Mouse (Mus musculus): Measurements from ENCODE around the gene Sdc4. TPM values are rescaled to one million over a fixed set of nuclear protein-coding genes. Genes with fewer than 3 reads are reported as not detected.

Sdc4 gene
- polyA plus RNA-seq, 1 experiment, result 125 TPM

DNA sequence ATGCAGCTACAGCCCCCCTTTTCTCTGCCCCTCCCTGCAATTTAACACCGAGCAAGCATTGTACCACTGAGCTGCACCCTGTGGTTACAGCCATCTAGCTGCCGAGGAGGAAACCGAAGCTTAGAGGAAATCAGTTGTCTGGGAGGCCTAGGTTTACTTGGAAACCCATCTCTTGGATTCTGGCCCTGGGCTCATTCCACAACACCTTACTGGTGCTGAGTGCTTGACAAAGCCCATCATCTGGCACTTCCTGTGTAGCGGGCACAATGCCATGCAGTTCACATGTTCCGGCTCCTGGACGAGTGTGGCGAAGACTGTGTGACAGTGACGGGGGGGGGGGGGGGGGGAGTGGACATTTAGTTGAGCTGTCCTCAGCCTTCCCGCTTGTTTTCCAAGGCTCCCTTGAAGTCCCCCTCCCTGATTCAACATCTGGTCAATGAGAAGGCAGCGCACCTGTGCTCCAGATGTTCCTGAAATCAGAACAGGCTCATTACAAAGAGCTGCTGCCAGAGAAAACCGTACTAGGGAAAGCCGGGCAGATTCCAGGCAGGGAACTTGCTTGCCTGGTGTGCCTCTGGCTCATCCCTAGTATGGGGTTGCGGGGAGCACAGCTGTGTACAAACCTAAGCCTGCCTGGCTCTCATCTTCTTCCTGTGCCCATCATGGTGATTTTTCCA is 8.5 kb upstream of the Sdc4 start:
- Histone ChIP-seq H3K4me3 (ENCODE audit: insufficient read depth, low read length) (no peak overlapping the region), H3K4me1 (ENCODE audit: control insufficient read depth, insufficient read depth, low read length) (peaks cover 28% of the 10 kb centered on the region), H3K27ac (ENCODE audit: insufficient read depth, low read depth, low read length) (no peak overlapping the region)
- TF ChIP-seq CTCF (IDR thresholded peaks at IDR 0.05; ENCODE audit: low read depth, low read length), result no peak
- no peak for TF ChIP-seq POLR2A (IDR thresholded peaks at IDR 0.05; ENCODE audit: borderline replicate concordance, low read depth, low read length)

DNA sequence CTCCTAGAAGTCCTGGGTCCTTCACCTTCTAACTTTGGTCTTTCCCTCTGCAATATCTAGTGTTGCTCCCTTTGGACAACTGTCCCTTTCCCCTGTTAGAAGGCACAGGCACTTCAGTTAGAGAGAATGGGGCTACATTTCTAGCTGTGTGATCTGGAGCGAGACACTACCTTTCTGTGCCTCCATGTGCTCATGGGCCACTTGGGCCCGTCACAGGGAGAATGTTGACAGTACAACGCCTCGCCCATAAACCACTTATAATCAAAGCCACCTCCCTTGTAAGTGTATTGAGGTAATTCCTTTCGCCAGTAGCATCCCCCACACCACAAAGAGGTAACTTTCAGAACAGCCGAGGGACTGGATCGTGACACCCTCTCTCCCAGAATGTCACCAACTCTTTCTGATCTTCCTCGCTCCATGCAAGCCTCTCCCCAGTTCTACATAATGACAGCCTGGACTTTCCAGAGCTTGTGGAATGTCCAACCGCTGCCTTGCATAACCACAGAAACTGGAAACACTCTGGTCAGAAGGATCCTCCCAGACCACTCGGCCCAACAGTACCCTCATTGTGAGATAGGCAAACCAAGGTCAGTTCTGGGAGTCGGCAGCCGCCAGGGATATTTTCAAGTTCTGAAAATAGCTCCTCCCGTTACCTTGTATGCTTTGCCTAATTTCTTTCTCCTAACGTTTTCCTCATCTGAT is 5.8 kb upstream of the Sdc4 start:
- Histone ChIP-seq H3K27ac (ENCODE audit: insufficient read depth, low read depth, low read length) (no peak overlapping the region), H3K4me3 (ENCODE audit: insufficient read depth, low read length) (no peak overlapping the region), H3K4me1 (ENCODE audit: control insufficient read depth, insufficient read depth, low read length) (peaks cover 11% of the 10 kb centered on the region)
- TF ChIP-seq CTCF (IDR thresholded peaks at IDR 0.05; ENCODE audit: low read depth, low read length) (no peak), POLR2A (IDR thresholded peaks at IDR 0.05; ENCODE audit: borderline replicate concordance, low read depth, low read length) (no peak)

DNA sequence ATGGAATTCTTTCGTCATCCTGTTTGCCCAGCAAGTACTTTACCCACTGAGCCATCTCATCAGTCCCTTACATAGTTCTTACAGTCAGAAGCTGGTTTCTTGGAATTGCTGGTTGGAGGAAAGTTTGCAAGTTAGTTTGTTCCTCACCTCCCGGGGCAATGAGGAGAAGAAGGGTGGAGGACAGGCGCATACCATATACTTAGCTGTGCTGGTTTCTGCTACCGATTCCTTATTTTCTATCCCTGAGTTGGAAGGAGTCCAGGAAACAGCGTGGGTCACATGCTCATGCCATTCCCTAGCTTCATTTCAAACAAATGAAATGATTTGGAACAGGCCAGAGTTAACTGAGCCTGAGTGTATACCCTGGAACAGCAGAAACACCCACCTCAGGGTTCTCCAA is 5.2 kb upstream of the Sdc4 start:
- no peak for TF ChIP-seq POLR2A (IDR thresholded peaks at IDR 0.05; ENCODE audit: borderline replicate concordance, low read depth, low read length)
- TF ChIP-seq CTCF (IDR thresholded peaks at IDR 0.05; ENCODE audit: low read depth, low read length), result no peak
- no peak overlapping the region for H3K4me3 ChIP-seq (ENCODE audit: insufficient read depth, low read length)
- no peak overlapping the region for H3K27ac ChIP-seq (ENCODE audit: insufficient read depth, low read depth, low read length)
- H3K4me1 ChIP-seq (ENCODE audit: control insufficient read depth, insufficient read depth, low read length), result peaks cover 9% of the 10 kb centered on the region

DNA sequence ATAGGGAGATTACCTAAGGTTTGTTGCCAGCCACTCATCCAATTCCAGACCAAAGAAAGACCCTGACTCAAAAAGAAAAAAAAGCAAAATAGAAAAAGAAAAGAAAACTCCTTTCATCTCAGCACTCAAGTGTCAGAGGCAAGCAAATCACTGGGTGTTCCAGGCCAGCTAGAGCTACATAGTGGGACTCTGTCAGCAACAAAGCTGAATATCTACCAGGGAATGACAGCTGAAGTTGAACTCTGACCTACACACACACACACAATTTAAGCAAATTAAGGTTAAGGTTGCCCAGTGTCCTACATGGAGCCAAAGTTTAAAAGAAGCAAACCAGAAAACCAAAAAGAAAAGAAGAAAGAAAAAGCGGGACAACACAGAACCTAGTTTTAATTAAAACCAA is 4.5 kb upstream of the Sdc4 start:
- no peak for TF ChIP-seq CTCF (IDR thresholded peaks at IDR 0.05; ENCODE audit: low read depth, low read length)
- no peak for TF ChIP-seq POLR2A (IDR thresholded peaks at IDR 0.05; ENCODE audit: borderline replicate concordance, low read depth, low read length)
- Histone ChIP-seq H3K4me1 (ENCODE audit: control insufficient read depth, insufficient read depth, low read length) (peaks cover 15% of the 10 kb centered on the region), H3K27ac (ENCODE audit: insufficient read depth, low read depth, low read length) (no peak overlapping the region), H3K4me3 (ENCODE audit: insufficient read depth, low read length) (no peak overlapping the region)

DNA sequence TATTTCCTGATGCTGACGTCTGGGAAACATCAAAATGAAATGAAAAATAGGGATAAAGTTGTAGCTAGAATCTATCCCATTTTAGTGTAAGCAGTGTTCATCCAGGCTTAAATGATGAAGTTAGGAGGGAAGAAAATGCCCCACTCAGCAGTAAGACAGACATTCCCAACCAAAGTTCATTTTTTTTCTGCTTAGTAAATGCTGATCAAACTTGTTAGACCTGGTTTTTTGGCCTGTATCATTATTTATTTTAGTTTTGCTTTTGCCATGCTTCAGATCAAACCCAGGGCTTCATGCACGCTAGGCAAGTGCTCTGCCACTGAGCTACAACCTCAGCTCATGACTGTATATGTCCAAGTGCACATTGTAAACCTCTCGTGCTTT is 2.4 kb upstream of the Sdc4 start:
- no peak overlapping the region for H3K27ac ChIP-seq (ENCODE audit: insufficient read depth, low read depth, low read length)
- H3K4me3 ChIP-seq (ENCODE audit: insufficient read depth, low read length), result no peak overlapping the region
- TF ChIP-seq CTCF (IDR thresholded peaks at IDR 0.05; ENCODE audit: low read depth, low read length), result no peak

DNA sequence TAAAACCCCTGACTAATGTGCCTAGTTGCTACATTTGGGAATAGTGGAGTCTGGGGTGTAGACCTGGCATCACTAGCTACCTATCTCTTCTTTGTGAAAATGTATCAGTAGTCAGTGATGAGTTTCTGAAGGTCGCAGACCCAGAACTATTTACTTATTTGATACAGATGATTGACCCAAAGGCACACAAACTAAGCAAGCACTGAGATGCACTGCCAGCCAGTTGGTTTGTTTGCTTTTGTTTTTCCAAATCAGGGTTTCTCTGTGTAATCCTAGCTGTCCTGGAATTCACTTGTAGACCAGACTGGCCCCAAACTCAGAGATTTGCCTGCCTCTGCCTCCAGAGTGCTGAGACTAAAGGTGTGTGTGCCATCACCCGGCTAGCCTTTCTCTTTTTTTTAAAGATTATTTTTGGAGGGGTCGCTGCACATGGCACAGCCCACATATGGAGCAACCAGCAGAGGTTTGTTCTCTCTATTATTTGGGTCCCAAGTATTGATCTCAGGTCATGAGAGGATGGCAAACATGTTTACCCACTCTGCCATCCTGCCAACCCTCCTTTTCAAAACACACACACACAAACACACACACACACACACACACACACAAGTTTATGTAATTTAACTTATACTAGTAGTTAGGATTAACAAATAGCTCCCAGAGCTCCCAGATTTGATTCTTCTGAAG is 1.9 kb upstream of the Sdc4 start:
- H3K27ac ChIP-seq (ENCODE audit: insufficient read depth, low read depth, low read length), result no peak overlapping the region
- peaks cover 17% of the 10 kb centered on the region for H3K4me1 ChIP-seq (ENCODE audit: control insufficient read depth, insufficient read depth, low read length)
- TF ChIP-seq CTCF (IDR thresholded peaks at IDR 0.05; ENCODE audit: low read depth, low read length), result no peak
- TF ChIP-seq POLR2A (IDR thresholded peaks at IDR 0.05; ENCODE audit: borderline replicate concordance, low read depth, low read length), result no peak
- no peak overlapping the region for H3K4me3 ChIP-seq (ENCODE audit: insufficient read depth, low read length)

More for the DNA sequence above, 2.4 kb upstream of the Sdc4 start:
- peaks cover 15% of the 10 kb centered on the region for H3K4me1 ChIP-seq (ENCODE audit: control insufficient read depth, insufficient read depth, low read length)

DNA sequence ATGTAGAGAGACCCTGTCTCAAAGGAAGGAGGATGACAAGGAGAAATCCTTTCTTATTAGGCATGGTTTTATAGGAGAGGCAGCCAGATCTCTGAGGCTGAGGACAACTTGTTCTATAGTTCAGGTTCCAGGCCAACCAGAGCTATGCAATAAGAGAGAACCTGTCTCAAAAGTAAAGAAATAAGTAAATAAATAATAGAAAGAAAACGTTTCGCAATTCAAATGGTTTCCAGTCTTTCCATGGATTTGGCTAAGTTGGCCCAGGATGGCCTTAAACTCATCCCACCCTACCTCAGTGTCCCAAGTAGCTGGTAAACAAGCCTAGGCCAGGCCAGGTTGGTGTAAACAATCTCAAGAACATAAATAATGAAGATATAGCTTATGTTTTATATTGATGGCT is 1.0 kb upstream of the Sdc4 start:
- TF ChIP-seq POLR2A (IDR thresholded peaks at IDR 0.05; ENCODE audit: borderline replicate concordance, low read depth, low read length), result no peak
- TF ChIP-seq CTCF (IDR thresholded peaks at IDR 0.05; ENCODE audit: low read depth, low read length), result no peak
- no peak overlapping the region for H3K27ac ChIP-seq (ENCODE audit: insufficient read depth, low read depth, low read length)
- peaks cover 24% of the 10 kb centered on the region for H3K4me1 ChIP-seq (ENCODE audit: control insufficient read depth, insufficient read depth, low read length)
- no peak overlapping the region for H3K4me3 ChIP-seq (ENCODE audit: insufficient read depth, low read length)

DNA sequence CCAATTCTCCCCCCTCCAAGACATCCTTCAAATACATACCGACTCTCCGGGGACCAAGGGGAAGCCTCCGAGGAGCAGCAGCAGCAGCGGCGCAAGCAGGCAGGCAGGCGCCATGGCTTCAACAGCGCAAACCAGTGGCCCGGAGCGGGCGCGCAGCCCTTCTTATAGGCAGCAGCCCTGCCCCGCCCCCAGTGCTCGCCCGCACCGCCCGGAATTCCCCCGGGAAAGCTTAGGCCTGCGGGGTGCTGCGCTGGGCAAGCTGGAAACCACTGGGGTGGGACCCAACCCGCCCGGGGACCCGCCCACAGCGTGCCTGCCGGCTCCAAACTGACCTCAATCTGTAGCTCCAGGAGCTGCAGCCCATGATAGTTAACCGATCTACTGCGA is 643 bp downstream of the Sdc4 start:
- Histone ChIP-seq H3K4me3 (ENCODE audit: insufficient read depth, low read length) (peak overlapping the region; percentile 81), H3K4me1 (ENCODE audit: control insufficient read depth, insufficient read depth, low read length) (peaks cover 40% of the 10 kb centered on the region), H3K27ac (ENCODE audit: insufficient read depth, low read depth, low read length) (peak overlapping the region; percentile 90)
- TF ChIP-seq CTCF (IDR thresholded peaks at IDR 0.05; ENCODE audit: low read depth, low read length) (no peak), POLR2A (IDR thresholded peaks at IDR 0.05; ENCODE audit: borderline replicate concordance, low read depth, low read length) (peak; percentile 95)

DNA sequence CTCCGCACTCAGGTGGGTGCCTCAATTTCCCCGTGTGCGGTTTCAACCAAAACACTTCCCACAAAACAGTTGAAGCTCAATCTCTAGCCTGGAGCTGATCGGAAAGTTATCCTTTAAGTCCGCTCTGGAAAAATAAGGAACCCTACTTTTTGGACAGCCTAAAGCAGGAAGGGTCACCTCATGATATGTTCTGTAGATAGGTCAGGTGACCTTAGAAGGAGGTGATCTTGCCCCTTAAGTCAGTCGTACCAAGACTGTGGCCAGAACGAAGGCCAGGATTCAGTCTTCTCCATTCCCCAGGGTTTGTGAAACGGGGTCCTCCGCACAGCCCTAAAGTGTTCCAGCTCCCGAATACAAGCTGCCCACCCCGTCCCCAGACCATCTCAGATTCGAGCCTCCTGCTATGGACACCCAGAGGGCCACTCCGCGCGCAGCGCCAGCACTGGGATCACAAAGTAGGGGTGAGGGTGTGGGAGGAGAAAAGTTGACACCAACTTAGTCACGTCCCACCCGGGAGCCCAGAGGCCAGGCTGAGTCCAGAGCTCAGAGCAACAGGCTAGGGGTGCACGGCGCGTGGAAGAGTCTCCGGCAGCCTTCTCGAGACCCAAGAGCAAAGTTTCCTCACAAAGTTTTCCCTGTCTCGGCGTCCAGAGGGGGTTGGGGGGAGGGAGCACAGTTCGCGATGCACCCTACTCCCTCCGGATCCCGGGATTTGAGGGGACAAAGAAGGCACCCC is 1.2 kb downstream of the Sdc4 start:
- TF ChIP-seq POLR2A (IDR thresholded peaks at IDR 0.05; ENCODE audit: borderline replicate concordance, low read depth, low read length) (no peak), CTCF (IDR thresholded peaks at IDR 0.05; ENCODE audit: low read depth, low read length) (no peak)
- H3K4me3 ChIP-seq (ENCODE audit: insufficient read depth, low read length), result peak overlapping the region; percentile 81
- peak overlapping the region; percentile 90 for H3K27ac ChIP-seq (ENCODE audit: insufficient read depth, low read depth, low read length)
- peaks cover 45% of the 10 kb centered on the region for H3K4me1 ChIP-seq (ENCODE audit: control insufficient read depth, insufficient read depth, low read length)
